Comparison of ENCODE assay signal across 9 mouse cellular contexts in the genomic region with DNA sequence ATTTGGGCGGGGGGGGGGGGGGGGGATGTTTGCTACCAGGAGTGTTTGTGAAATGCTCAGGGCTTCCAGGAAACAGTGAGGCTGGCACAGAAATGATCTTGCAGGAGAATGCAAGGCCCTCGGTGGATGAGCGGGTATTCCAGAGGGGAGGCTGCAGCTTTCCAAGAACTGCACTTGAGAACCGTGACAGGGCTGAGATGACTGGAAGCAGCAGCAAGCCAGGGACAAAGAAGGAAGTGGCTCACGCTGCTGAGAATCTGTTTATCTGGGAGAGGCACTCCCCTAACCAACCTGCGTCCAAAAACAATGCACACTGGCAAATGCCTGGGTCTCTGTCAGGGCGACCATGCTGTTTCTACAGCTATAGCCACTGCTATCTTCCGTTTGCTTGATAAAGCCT.
DNase-seq lines count a peak whose midpoint lies in the region; ATAC-seq and TF ChIP-seq lines count a peak whose summit lies in the region.
"Had no signal": no experiment of that assay in that cellular context is flagged by ENCODE, and none has a peak within 500 bp of the region (broad histone marks: within the 10 kb centered on the region; RNA-seq: fewer than 3 reads in every experiment).

No protein-coding gene starts in this region.

- no peak for ATAC-seq in hindbrain, embryonic 16.5 days
- peak; percentile 24; the same call in 1 of the 2 replicates for ATAC-seq in midbrain, embryonic 13.5 days
- ATAC-seq in megakaryocyte progenitor cell, adult 5-6 weeks (replicated peaks; ENCODE audit: poor library complexity): no peak

- no peak for TF ChIP-seq CTCF in layer of hippocampus, adult 2 months (conservative IDR thresholded peaks at IDR 0.05)

- H3K36me3 ChIP-seq in hindbrain, embryonic 16.5 days (ENCODE audit: control insufficient read depth, insufficient read depth, low read length): no peaks in the 10 kb centered on the region
- no peaks in the 10 kb centered on the region for H3K36me3 ChIP-seq in midbrain, embryonic 13.5 days
- H3K36me3 ChIP-seq: neural tube, embryonic 15.5 days had no signal

- H3K9ac ChIP-seq in hindbrain, embryonic 16.5 days (ENCODE audit: low read depth, low read length): peak overlapping the region; percentile 27; the same call in 1 of the 2 replicates
- no peak overlapping the region for H3K9ac ChIP-seq in midbrain, embryonic 13.5 days (replicated peaks)
- H3K9ac ChIP-seq: neural tube, embryonic 15.5 days had no signal

- peaks cover 6% of the 10 kb centered on the region for H3K4me1 ChIP-seq in hindbrain, embryonic 16.5 days (ENCODE audit: control insufficient read depth, insufficient read depth, low read depth, low read length)
- H3K4me1 ChIP-seq in midbrain, embryonic 13.5 days (replicated peaks): peaks cover 27% of the 10 kb centered on the region

- DNase-seq in adrenal gland, postnatal 14 days: peak; percentile 24
- no peak for DNase-seq in adrenal gland, postnatal 4 days (ENCODE audit: low spot score in 2 of 2)
- DNase-seq in layer of hippocampus, adult 2 months (ENCODE audit: low spot score in 2 of 2): no peak
- no peak for DNase-seq in layer of hippocampus, postnatal 36 days
- DNase-seq in kidney, postnatal 25 days: no peak

- no peaks in the 10 kb centered on the region for H3K27me3 ChIP-seq in hindbrain, embryonic 16.5 days (replicated peaks; ENCODE audit: control insufficient read depth, insufficient read depth, low read length)
- no peaks in the 10 kb centered on the region for H3K27me3 ChIP-seq in midbrain, embryonic 13.5 days

- no peak overlapping the region for H3K4me2 ChIP-seq in hindbrain, embryonic 16.5 days (ENCODE audit: low read length)
- H3K4me2 ChIP-seq in midbrain, embryonic 13.5 days (replicated peaks): no peak overlapping the region
- H3K4me2 ChIP-seq: neural tube, embryonic 15.5 days had no signal

- H3K27ac ChIP-seq in layer of hippocampus, adult 2 months: peak overlapping the region; percentile 59; the same call in 1 of the 2 replicates
- H3K27ac ChIP-seq in hindbrain, embryonic 16.5 days (ENCODE audit: low read depth, low read length): no peak overlapping the region
- H3K27ac ChIP-seq in midbrain, embryonic 13.5 days: peak overlapping the region; percentile 58
- H3K27ac ChIP-seq: neural tube, embryonic 15.5 days had no signal

- 32% methylated on average over 8 of the region's 8 CpGs for WGBS in hindbrain, embryonic 16.5 days
- 15% methylated on average over 8 of the region's 8 CpGs for WGBS in midbrain, embryonic 13.5 days

- no peaks in the 10 kb centered on the region for H3K9me3 ChIP-seq in hindbrain, embryonic 16.5 days (ENCODE audit: control insufficient read depth, low read length)
- no peaks in the 10 kb centered on the region for H3K9me3 ChIP-seq in midbrain, embryonic 13.5 days
- H3K9me3 ChIP-seq: neural tube, embryonic 15.5 days had no signal

- H3K4me3 ChIP-seq in layer of hippocampus, adult 2 months: no peak overlapping the region
- no peak overlapping the region for H3K4me3 ChIP-seq in hindbrain, embryonic 16.5 days (ENCODE audit: low read length)
- no peak overlapping the region for H3K4me3 ChIP-seq in midbrain, embryonic 13.5 days (replicated peaks)
- H3K4me3 ChIP-seq: neural tube, embryonic 15.5 days had no signal
